Mouse (Mus musculus): ENCODE data around the gene Clk1.
A peak's percentile ranks its signal among the peaks of the same experiment; 100 is the strongest.
"Not testable (repeated sequence)": the region's sequence is repeated elsewhere in the genome, so short reads cannot be mapped to it uniquely, and the experiment has no call there.

Clk1 gene

GRCm38 (mm10) chr1:58407321-58407720 lies 16.5 kb downstream of the Clk1 start:
- no peak for DNase-seq (ENCODE audit: low read depth)

- no peak for DNase-seq (ENCODE audit: low read depth)
Observed at GRCm38 (mm10) chr1:58403745-58404144, 20.1 kb downstream of the Clk1 start.

- DNase-seq (ENCODE audit: low read depth): no peak
Observed at GRCm38 (mm10) chr1:58401396-58401795, 22.5 kb downstream of the Clk1 start.

- DNase-seq (ENCODE audit: low read depth): no peak
Observed at GRCm38 (mm10) chr1:58397731-58398130, 26.1 kb downstream of the Clk1 start.

- DNase-seq (ENCODE audit: low read depth): peak; percentile 63
Observed at GRCm38 (mm10) chr1:58396179-58396578, 27.7 kb downstream of the Clk1 start.

- DNase-seq (ENCODE audit: low read depth): no peak
Observed at GRCm38 (mm10) chr1:58395341-58395740, 28.5 kb downstream of the Clk1 start.

GRCm38 (mm10) chr1:58393284-58394195 lies 30.3 kb downstream of the Clk1 start:
- peak; percentile 59 for DNase-seq (ENCODE audit: low read depth)

- peak; percentile 94 for DNase-seq (ENCODE audit: low read depth)
Observed at GRCm38 (mm10) chr1:58392652-58393283, 31.1 kb downstream of the Clk1 start, which contains the start of gene Bzw1. Gene Bzw1 (plus strand): TSS chr1:58392898.

- no peak for DNase-seq (ENCODE audit: low read depth)
Observed at GRCm38 (mm10) chr1:58392268-58392651, 31.6 kb downstream of the Clk1 start.

GRCm38 (mm10) chr1:58391421-58392267 lies 32.2 kb downstream of the Clk1 start:
- peak; percentile 42 for DNase-seq (ENCODE audit: low read depth)

- DNase-seq (ENCODE audit: low read depth): no peak
Observed at GRCm38 (mm10) chr1:58382586-58383281, 41.1 kb downstream of the Clk1 start.

- no peak for DNase-seq (ENCODE audit: low read depth)
Observed at GRCm38 (mm10) chr1:58375574-58376147, 48.2 kb downstream of the Clk1 start.

GRCm38 (mm10) chr1:58374266-58374665 lies 49.6 kb downstream of the Clk1 start:
- DNase-seq (ENCODE audit: low read depth): not testable (repeated sequence)

- no peak for DNase-seq (ENCODE audit: low read depth)
Observed at GRCm38 (mm10) chr1:58369716-58370115, 54.1 kb downstream of the Clk1 start.

- no peak for DNase-seq (ENCODE audit: low read depth)
Observed at GRCm38 (mm10) chr1:58366737-58367471, 57.0 kb downstream of the Clk1 start.

GRCm38 (mm10) chr1:58365829-58366228 lies 58.0 kb downstream of the Clk1 start:
- DNase-seq (ENCODE audit: low read depth): no peak

GRCm38 (mm10) chr1:58364551-58364950 lies 59.3 kb downstream of the Clk1 start:
- DNase-seq (ENCODE audit: low read depth): no peak

- DNase-seq (ENCODE audit: low read depth): no peak
Observed at GRCm38 (mm10) chr1:58362296-58362695, 61.6 kb downstream of the Clk1 start.

All from 416B (cell line).